Mouse (Mus musculus) heart, postnatal 10 days (tissue): Measurements from ENCODE around the gene Mthfd1l. TPM values are rescaled to one million over a fixed set of nuclear protein-coding genes. Genes with fewer than 3 reads are reported as not detected.
"Not testable (repeated sequence)": the region's sequence is repeated elsewhere in the genome, so short reads cannot be mapped to it uniquely, and the experiment has no call there.

ENCODE experiments used
- DNase-seq, 2 experiments: peaks; one replicate each; pipeline ENCODE4 v3.0.0; 2021
- intact Hi-C: fragments of 180-260 bp; cut with DNase I; formaldehyde crosslinking; loops from one replicate; pipeline ENCODE4 v1.15.1; 2025
- total RNA-seq, 2 experiments: library from RNA; stranded (reverse); gene quantifications; 2 replicates each; pipeline ENCODE4 v1.2.3; 2021

Mthfd1l gene
- total RNA-seq, 2 experiments from 2014 or later: 3.4 to 4.3 TPM

GRCm38 (mm10) chr10:4111795-4112139 lies 138.8 kb downstream of the Mthfd1l start:
- DNase-seq: no peak
- intact Hi-C loops: no loop called here

- DNase-seq: peak in 1 of 2 experiments; percentile 40
- intact Hi-C loops: no loop called here
These were observed 139.9 kb downstream of the Mthfd1l start for GRCm38 (mm10) chr10:4112611-4113327.

- intact Hi-C loops: no loop called here
These were observed 140.4 kb downstream of the Mthfd1l start for GRCm38 (mm10) chr10:4113328-4113658.

GRCm38 (mm10) chr10:4116653-4117052 lies 143.7 kb downstream of the Mthfd1l start:
- no peak for DNase-seq
- intact Hi-C loops: no loop called here

More at GRCm38 (mm10) chr10:4113328-4113658, 140.4 kb downstream of the Mthfd1l start:
- DNase-seq: no peak

- DNase-seq: no peak
- intact Hi-C loops: no loop called here
These were observed 144.2 kb downstream of the Mthfd1l start for GRCm38 (mm10) chr10:4117091-4117490.

GRCm38 (mm10) chr10:4119287-4119686 lies 146.4 kb downstream of the Mthfd1l start:
- DNase-seq: no peak
- intact Hi-C loops: no loop called here

- intact Hi-C loops: no loop called here
- DNase-seq: peak; percentile 80 to 81
These were observed 147.8 kb downstream of the Mthfd1l start for GRCm38 (mm10) chr10:4120708-4121107.

GRCm38 (mm10) chr10:4121197-4121596 lies 148.3 kb downstream of the Mthfd1l start:
- intact Hi-C loops: no loop called here
- DNase-seq: no peak

GRCm38 (mm10) chr10:4123280-4123945 lies 150.5 kb downstream of the Mthfd1l start:
- DNase-seq, intact Hi-C loops: not testable (repeated sequence)

- no peak for DNase-seq
- intact Hi-C loops: no loop called here
These were observed 151.2 kb downstream of the Mthfd1l start for GRCm38 (mm10) chr10:4124148-4124547.

GRCm38 (mm10) chr10:4125232-4125631 lies 152.3 kb downstream of the Mthfd1l start:
- DNase-seq: no peak
- intact Hi-C loops: no loop called here

GRCm38 (mm10) chr10:4126335-4127012 lies 153.6 kb downstream of the Mthfd1l start:
- no peak for DNase-seq
- intact Hi-C loops: no loop called here

GRCm38 (mm10) chr10:4128411-4128810 lies 155.5 kb downstream of the Mthfd1l start:
- intact Hi-C loops: no loop called here
- no peak for DNase-seq

- intact Hi-C loops: no loop called here
- DNase-seq: peak; percentile 57 to 62
These were observed 156.0 kb downstream of the Mthfd1l start for GRCm38 (mm10) chr10:4128915-4129314.

GRCm38 (mm10) chr10:4129461-4129860 lies 156.5 kb downstream of the Mthfd1l start:
- peak; percentile 35 to 43 for DNase-seq
- intact Hi-C loops: no loop called here

- intact Hi-C loops: no loop called here
- no peak for DNase-seq
These were observed 157.2 kb downstream of the Mthfd1l start for GRCm38 (mm10) chr10:4130034-4130607.

GRCm38 (mm10) chr10:4132735-4133134 lies 159.8 kb downstream of the Mthfd1l start:
- DNase-seq: no peak
- intact Hi-C loops: no loop called here

GRCm38 (mm10) chr10:4135100-4135764 lies 162.3 kb downstream of the Mthfd1l start:
- intact Hi-C loops: no loop called here
- no peak for DNase-seq

GRCm38 (mm10) chr10:4139531-4139930 lies 166.6 kb downstream of the Mthfd1l start:
- no peak for DNase-seq
- intact Hi-C loops: no loop called here

- intact Hi-C loops: no loop called here
- DNase-seq: no peak
These were observed 168.8 kb downstream of the Mthfd1l start for GRCm38 (mm10) chr10:4141689-4142088.

GRCm38 (mm10) chr10:4142816-4143215 lies 169.9 kb downstream of the Mthfd1l start:
- intact Hi-C loops: no loop called here

More at GRCm38 (mm10) chr10:4142816-4143215, 169.9 kb downstream of the Mthfd1l start:
- DNase-seq: no peak
